Mouse (Mus musculus) cerebellum, adult 8-10 months (tissue): Measurements from ENCODE around the gene Herc1.
A peak's percentile ranks its signal among the peaks of the same experiment; 100 is the strongest.

Experiments
- DNase-seq: peaks from one replicate; pipeline ENCODE4 v3.0.0; 2022

The Herc1 gene

GRCm38 (mm10) chr9:66349860-66350787, at the start of gene Herc1:
TSS of gene Herc1 (plus strand) at chr9:66350450.
- DNase-seq: peak; percentile 96

DNA sequence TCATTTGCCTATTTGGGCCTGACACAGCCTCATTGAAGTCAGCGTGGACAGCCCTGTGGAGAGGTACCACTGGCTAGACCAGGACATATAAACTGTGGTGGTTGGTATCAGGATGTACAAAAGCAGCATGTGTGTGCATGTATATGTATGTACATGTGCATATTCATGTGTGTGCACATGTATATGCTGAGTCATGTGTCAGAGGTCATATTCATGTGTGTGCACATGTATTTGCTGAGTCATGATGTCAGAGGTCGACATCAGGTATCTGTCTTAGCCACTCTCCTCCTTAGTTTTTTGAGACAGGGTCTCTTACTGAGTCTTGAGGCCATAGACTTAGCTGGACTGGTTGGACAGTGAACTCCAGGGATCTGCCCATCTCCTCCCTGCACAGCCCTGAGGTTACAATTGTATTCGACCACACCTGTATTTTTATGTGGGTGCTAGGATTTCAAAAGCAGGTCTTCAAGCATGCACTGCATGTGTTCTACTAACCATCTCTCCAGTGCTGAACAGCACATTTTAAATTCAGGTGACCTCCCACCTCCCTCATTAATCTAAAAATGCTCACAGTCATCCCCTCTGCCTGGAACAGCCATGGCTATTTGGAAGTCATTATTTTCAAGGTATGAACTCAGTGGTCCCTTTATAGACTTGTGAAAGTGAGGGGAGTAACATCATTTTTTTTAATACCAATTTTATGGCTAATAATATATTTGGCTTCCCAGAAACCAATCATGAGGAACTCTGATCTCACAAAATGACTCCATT, 45.7 kb upstream of the Herc1 start:
- DNase-seq: no peak

DNA sequence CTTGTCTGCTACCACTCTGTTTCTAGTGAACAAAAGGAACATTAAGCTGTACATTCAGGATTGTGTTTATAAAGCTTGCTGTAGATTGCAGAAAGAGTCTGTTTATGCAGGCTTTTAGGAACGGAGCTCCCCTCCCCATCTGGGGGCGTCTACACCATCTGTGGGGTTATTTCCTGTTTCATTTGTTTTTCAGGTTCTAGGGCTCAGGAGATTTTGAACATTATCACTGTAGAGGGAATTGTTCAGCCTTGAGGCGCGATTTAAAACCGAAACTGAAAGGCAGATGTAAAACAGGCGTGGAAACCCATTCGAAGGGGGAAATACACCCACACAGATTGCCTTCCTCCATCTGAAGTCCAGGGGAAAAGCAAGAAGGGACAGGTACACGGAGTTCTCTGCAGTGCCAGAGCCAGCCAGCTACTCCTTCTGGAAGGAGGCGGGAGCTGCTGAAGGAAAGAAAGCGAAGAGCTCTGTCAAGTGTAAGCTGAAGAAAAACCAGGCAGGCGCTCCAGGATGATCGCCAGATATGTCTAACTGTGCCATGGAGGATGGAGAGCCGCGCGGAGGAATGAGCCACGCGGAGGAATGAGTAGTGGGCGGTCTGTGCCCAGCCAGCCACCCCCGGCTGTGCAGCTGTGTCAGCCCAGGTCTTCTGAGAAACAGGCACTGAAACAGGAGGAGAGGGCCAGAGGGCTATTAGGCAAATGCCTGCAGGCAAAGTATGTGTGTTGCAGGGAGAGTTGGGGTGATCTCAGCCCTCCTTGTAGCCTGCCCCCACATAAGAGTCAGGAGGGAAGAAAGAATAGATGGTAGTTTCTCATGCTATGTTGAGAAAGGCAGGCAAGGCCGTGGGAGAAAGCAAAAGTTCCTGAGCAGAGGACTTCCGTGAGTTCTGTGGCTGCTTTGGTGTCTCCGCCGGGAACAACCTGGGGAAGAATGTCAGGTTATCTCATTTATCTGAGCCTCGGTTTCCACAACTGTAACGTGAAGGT, 44.8 kb upstream of the Herc1 start:
- DNase-seq: peak; percentile 58

GRCm38 (mm10) chr9:66306414-66306813, 43.8 kb upstream of the Herc1 start:
- no peak for DNase-seq

DNA sequence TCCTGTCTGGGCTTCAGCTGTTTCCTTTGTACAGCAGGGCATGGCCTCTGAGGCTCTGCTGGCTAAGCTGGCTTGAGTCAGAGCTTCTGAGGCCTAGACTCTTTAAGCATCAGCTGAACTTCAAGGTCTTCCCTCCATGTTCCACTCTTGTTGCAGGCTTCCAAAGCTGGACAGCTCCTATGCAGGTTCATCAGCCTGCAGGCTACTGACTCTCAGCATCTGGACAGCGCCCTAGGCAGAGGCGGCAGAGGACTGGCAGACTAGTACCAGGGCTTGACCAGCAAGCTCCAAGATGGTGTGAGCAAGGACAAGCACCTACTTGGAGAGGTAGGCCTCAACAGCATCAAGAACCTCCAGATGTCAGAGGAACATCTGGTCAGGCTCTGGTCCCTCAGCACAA, 42.9 kb upstream of the Herc1 start:
- DNase-seq: no peak

- no peak for DNase-seq
These were observed 41.5 kb upstream of the Herc1 start for GRCm38 (mm10) chr9:66308741-66309140.

DNA sequence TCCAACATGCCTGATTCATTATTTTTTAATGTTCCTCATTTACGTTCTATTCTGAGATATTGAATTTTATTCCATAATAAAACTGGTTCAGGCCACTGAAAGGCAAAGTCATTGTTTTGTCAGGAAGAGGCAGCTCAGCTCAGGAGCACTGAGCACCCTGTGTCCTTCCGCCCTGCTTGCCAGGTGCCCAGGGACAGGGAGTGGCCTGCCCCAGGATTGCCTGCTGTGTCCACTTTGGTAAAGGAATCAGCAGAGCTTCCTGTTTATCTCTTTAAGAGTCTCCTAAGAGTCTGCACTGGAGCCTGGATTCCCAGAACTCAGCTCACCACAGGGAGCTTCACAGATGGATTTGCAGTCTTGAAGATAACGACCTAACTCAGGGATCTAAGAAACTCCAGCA, 38.8 kb upstream of the Herc1 start:
- DNase-seq: no peak

DNA sequence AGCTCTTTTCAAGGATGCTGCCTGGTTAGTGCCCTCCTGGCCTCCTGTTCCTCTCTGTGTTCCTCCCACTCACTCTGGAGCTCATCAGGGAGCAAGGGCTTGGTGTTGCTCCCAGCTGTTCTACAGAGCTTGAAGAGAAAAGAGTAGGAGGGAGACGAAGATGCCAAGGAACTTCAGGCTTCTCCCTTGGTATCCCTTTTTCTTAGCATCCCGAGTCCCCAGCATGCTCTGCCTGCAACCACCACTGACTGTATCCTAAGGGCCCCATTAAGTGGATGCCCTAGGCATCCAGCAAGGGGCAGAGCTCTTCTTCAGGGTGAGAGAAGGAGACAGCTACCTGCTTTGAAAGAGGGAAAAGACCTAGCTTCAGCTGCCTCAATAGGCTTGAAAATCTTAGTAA, 33.6 kb upstream of the Herc1 start:
- no peak for DNase-seq

GRCm38 (mm10) chr9:66322010-66322931, 28.0 kb upstream of the Herc1 start:
- peak; percentile 94 for DNase-seq

- DNase-seq: no peak
These were observed 23.4 kb upstream of the Herc1 start for GRCm38 (mm10) chr9:66326879-66327278.

- DNase-seq: no peak
These were observed 20.8 kb upstream of the Herc1 start for GRCm38 (mm10) chr9:66329474-66329873.

DNA sequence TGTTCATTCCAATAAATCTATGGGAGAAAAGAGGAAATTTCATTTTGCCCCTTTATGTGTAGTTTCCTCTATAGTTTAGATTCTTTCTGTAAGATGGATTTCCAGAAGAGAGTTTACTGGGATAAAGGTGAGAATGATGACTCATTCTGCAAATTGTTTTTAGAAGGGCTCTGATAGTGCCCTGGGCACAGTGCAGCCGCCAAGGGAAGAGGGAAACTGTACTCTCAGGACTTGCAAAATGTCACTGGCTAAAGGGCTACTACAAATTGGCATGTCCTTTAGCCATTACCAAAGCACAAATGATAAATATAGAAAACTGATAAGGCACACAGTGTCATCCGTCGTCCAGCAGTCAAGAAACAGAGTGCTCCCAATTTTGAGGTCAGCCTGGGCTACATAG, 19.8 kb upstream of the Herc1 start:
- no peak for DNase-seq

- no peak for DNase-seq
These were observed 18.7 kb upstream of the Herc1 start for GRCm38 (mm10) chr9:66331548-66331947.

GRCm38 (mm10) chr9:66332393-66332792, 17.9 kb upstream of the Herc1 start:
- no peak for DNase-seq

DNA sequence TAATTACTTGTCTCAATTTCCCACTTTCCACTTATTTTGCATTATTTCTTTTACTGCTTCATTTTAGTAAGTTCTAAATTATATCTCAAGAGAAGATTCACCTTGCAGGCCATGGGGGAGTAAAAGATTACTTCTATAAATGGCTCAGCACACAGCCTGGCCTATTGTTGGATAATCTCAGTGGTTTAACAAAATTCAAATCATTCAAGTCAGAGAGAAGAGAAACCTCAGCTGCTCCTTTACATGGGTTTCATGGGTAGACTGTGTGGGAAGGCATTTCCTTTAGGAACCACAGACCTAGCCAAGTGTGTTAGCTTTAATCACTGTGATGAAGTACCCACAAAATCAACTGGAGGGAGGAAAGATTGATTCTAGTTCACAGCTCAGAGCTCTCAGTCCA, 13.0 kb upstream of the Herc1 start:
- no peak for DNase-seq

GRCm38 (mm10) chr9:66338005-66338782, 12.1 kb upstream of the Herc1 start:
- no peak for DNase-seq

DNA sequence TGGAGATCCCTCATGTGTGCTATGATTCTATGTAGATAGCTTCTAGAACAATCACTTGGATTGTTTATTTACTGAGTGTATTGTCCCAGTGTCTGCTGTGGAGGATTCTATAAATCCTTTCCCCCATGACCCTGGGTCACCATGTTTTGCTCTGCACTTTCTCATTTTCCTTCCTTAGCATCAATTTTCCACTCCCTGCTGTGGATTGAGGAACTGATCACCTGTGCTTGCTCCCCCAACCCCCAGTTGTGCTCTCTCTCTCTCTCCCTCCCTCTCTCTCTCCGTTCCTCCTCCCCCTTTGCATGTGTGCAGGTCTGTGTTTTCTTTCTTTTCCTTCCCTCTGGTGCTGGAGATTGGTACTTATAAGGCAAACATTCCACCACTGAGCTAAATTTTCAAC, 10.5 kb upstream of the Herc1 start:
- no peak for DNase-seq

DNA sequence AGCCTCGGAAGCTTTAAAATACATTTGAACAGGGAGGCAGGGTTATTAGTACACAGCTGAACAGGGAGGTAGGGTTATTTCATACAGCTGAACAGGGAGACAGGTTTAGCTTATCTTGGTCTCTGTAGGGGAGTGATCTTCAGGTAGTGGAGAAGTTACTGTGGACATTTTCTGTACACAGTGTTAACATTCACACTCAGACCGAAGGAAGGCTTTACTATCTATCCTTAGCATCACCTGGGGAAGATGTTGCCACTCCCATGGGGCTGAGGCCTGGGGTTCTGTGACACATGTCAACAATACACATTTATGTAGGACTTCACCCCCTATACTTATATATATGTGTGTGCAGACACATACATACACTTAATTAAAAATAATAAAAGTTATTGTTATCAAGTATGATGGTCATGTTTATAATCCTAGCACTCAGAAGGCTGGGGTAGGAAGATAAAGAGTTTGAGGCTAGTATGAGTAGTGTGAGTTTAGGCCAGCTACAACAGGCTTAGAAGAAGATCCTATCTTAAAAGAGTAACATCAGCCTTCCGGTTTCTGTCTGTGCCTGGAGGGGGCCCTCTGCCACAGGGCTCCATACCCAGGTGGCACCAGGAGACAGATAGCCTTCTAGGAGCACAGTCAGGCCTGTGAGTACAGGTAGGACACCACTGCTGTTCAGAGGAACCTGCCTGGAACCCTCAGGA, 9.7 kb upstream of the Herc1 start:
- DNase-seq: no peak

GRCm38 (mm10) chr9:66347405-66348035, 2.7 kb upstream of the Herc1 start:
- DNase-seq: no peak
